Mouse (Mus musculus): Measurements from ENCODE around the gene Dtx1. TPM values are rescaled to one million over a fixed set of nuclear protein-coding genes. Genes with fewer than 3 reads are reported as not detected.

The Dtx1 gene
- polyA plus RNA-seq, 1 experiment from 2014 or later, result 44.8 TPM

- ATAC-seq, result no peak
- Histone ChIP-seq H3K9me3 (ENCODE audit: control insufficient read depth, low read length) (no peaks in the 10 kb centered on the region), H3K4me3 (ENCODE audit: low read length) (no peak overlapping the region), H3K9ac (ENCODE audit: low read depth, low read length) (no peak overlapping the region), H3K27me3 (replicated peaks; ENCODE audit: control insufficient read depth, insufficient read depth, low read length) (peaks cover 25% of the 10 kb centered on the region), H3K4me1 (ENCODE audit: control insufficient read depth, insufficient read depth, low read depth, low read length) (peaks cover 13% of the 10 kb centered on the region), H3K27ac (ENCODE audit: low read depth, low read length) (no peak overlapping the region), H3K4me2 (ENCODE audit: low read length) (no peak overlapping the region), H3K36me3 (ENCODE audit: control insufficient read depth, insufficient read depth, low read length) (no peaks in the 10 kb centered on the region)
- WGBS, result 76% methylated on average over 28 of the region's 28 CpGs
Observed at GRCm38 (mm10) chr5:120652915-120653701, 58.6 kb downstream of the Dtx1 start.

- H3K9me3 ChIP-seq (ENCODE audit: control insufficient read depth, low read length), result no peaks in the 10 kb centered on the region
- no peak overlapping the region for H3K27ac ChIP-seq (ENCODE audit: low read depth, low read length)
- no peaks in the 10 kb centered on the region for H3K36me3 ChIP-seq (ENCODE audit: control insufficient read depth, insufficient read depth, low read length)
- H3K4me1 ChIP-seq (ENCODE audit: control insufficient read depth, insufficient read depth, low read depth, low read length), result peaks cover 13% of the 10 kb centered on the region
- peaks cover 29% of the 10 kb centered on the region for H3K27me3 ChIP-seq (replicated peaks; ENCODE audit: control insufficient read depth, insufficient read depth, low read length)
- H3K4me2 ChIP-seq (ENCODE audit: low read length), result no peak overlapping the region
- ATAC-seq, result no peak
- 81% methylated on average over 5 of the region's 5 CpGs for WGBS
- no peak overlapping the region for H3K4me3 ChIP-seq (ENCODE audit: low read length)
- no peak overlapping the region for H3K9ac ChIP-seq (ENCODE audit: low read depth, low read length)
Observed at GRCm38 (mm10) chr5:120651230-120651629, 60.5 kb downstream of the Dtx1 start.

- 29% methylated on average over 13 of the region's 13 CpGs for WGBS
- Histone ChIP-seq H3K4me3 (ENCODE audit: low read length) (no peak overlapping the region), H3K9me3 (ENCODE audit: control insufficient read depth, low read length) (no peaks in the 10 kb centered on the region), H3K27me3 (replicated peaks; ENCODE audit: control insufficient read depth, insufficient read depth, low read length) (peaks cover 30% of the 10 kb centered on the region), H3K9ac (ENCODE audit: low read depth, low read length) (no peak overlapping the region), H3K4me1 (ENCODE audit: control insufficient read depth, insufficient read depth, low read depth, low read length) (peaks cover 13% of the 10 kb centered on the region), H3K27ac (ENCODE audit: low read depth, low read length) (no peak overlapping the region), H3K4me2 (ENCODE audit: low read length) (no peak overlapping the region), H3K36me3 (ENCODE audit: control insufficient read depth, insufficient read depth, low read length) (no peaks in the 10 kb centered on the region)
- no peak for ATAC-seq
Observed at GRCm38 (mm10) chr5:120649938-120650337, 61.8 kb downstream of the Dtx1 start.

- H3K27ac ChIP-seq (ENCODE audit: low read depth, low read length), result no peak overlapping the region
- 0 out of 2 replicates have a peak overlapping the region, but pooled peaks have one; percentile 5 for H3K9ac ChIP-seq (ENCODE audit: low read depth, low read length)
- WGBS, result 6% methylated on average over 20 of the region's 21 CpGs
- peaks cover 30% of the 10 kb centered on the region for H3K27me3 ChIP-seq (replicated peaks; ENCODE audit: control insufficient read depth, insufficient read depth, low read length)
- peak overlapping the region; percentile 59 for H3K4me2 ChIP-seq (ENCODE audit: low read length)
- H3K4me3 ChIP-seq (ENCODE audit: low read length), result peak overlapping the region; percentile 31
- H3K4me1 ChIP-seq (ENCODE audit: control insufficient read depth, insufficient read depth, low read depth, low read length), result peaks cover 13% of the 10 kb centered on the region
- no peaks in the 10 kb centered on the region for H3K9me3 ChIP-seq (ENCODE audit: control insufficient read depth, low read length)
- H3K36me3 ChIP-seq (ENCODE audit: control insufficient read depth, insufficient read depth, low read length), result no peaks in the 10 kb centered on the region
- peak; percentile 49; the same call in 1 of the 2 replicates for ATAC-seq
Observed at GRCm38 (mm10) chr5:120649374-120649933, 62.3 kb downstream of the Dtx1 start.

- peak; percentile 41; the same call in 1 of the 2 replicates for ATAC-seq
- Histone ChIP-seq H3K9me3 (ENCODE audit: control insufficient read depth, low read length) (no peaks in the 10 kb centered on the region), H3K4me1 (ENCODE audit: control insufficient read depth, insufficient read depth, low read depth, low read length) (peaks cover 13% of the 10 kb centered on the region), H3K36me3 (ENCODE audit: control insufficient read depth, insufficient read depth, low read length) (no peaks in the 10 kb centered on the region), H3K27me3 (replicated peaks; ENCODE audit: control insufficient read depth, insufficient read depth, low read length) (peaks cover 30% of the 10 kb centered on the region), H3K4me2 (ENCODE audit: low read length) (peak within 1 kb of the TSS; percentile 59), H3K4me3 (ENCODE audit: low read length) (peak within 1 kb of the TSS; percentile 31), H3K9ac (ENCODE audit: low read depth, low read length) (peak within 1 kb of the TSS; percentile 46), H3K27ac (ENCODE audit: low read depth, low read length) (no peak within 1 kb of the TSS)
- whole genome bisulfite sequencing, result 2% methylated on average over 43 of the region's 53 CpGs
Observed at GRCm38 (mm10) chr5:120648569-120649373, 63.0 kb downstream of the Dtx1 start, which contains the start of gene Rasal1. Rasal1 (plus strand) TSS chr5:120648812.

GRCm38 (mm10) chr5:120647814-120648491 lies 63.8 kb downstream of the Dtx1 start:
- no peak for ATAC-seq
- no peaks in the 10 kb centered on the region for H3K9me3 ChIP-seq (ENCODE audit: control insufficient read depth, low read length)
- no peaks in the 10 kb centered on the region for H3K36me3 ChIP-seq (ENCODE audit: control insufficient read depth, insufficient read depth, low read length)
- H3K27me3 ChIP-seq (replicated peaks; ENCODE audit: control insufficient read depth, insufficient read depth, low read length), result peaks cover 30% of the 10 kb centered on the region
- H3K4me2 ChIP-seq (ENCODE audit: low read length), result peak overlapping the region; percentile 59
- 40% methylated on average over 12 of the region's 12 CpGs for WGBS
- H3K4me1 ChIP-seq (ENCODE audit: control insufficient read depth, insufficient read depth, low read depth, low read length), result peaks cover 13% of the 10 kb centered on the region
- H3K27ac ChIP-seq (ENCODE audit: low read depth, low read length), result no peak overlapping the region
- H3K4me3 ChIP-seq (ENCODE audit: low read length), result no peak overlapping the region
- H3K9ac ChIP-seq (ENCODE audit: low read depth, low read length), result no peak overlapping the region

- H3K4me2 ChIP-seq (ENCODE audit: low read length), result no peak overlapping the region
- no peaks in the 10 kb centered on the region for H3K9me3 ChIP-seq (ENCODE audit: control insufficient read depth, low read length)
- peaks cover 30% of the 10 kb centered on the region for H3K27me3 ChIP-seq (replicated peaks; ENCODE audit: control insufficient read depth, insufficient read depth, low read length)
- H3K4me3 ChIP-seq (ENCODE audit: low read length), result no peak overlapping the region
- H3K9ac ChIP-seq (ENCODE audit: low read depth, low read length), result no peak overlapping the region
- H3K27ac ChIP-seq (ENCODE audit: low read depth, low read length), result no peak overlapping the region
- no peaks in the 10 kb centered on the region for H3K36me3 ChIP-seq (ENCODE audit: control insufficient read depth, insufficient read depth, low read length)
- 77% methylated on average over 4 of the region's 4 CpGs for WGBS
- peaks cover 13% of the 10 kb centered on the region for H3K4me1 ChIP-seq (ENCODE audit: control insufficient read depth, insufficient read depth, low read depth, low read length)
- no peak for ATAC-seq
Observed at GRCm38 (mm10) chr5:120647361-120647760, 64.4 kb downstream of the Dtx1 start.

GRCm38 (mm10) chr5:120645851-120646250 lies 65.9 kb downstream of the Dtx1 start:
- Histone ChIP-seq H3K27me3 (replicated peaks; ENCODE audit: control insufficient read depth, insufficient read depth, low read length) (peaks cover 27% of the 10 kb centered on the region), H3K4me1 (ENCODE audit: control insufficient read depth, insufficient read depth, low read depth, low read length) (peaks cover 13% of the 10 kb centered on the region), H3K9ac (ENCODE audit: low read depth, low read length) (no peak overlapping the region), H3K36me3 (ENCODE audit: control insufficient read depth, insufficient read depth, low read length) (no peaks in the 10 kb centered on the region), H3K4me3 (ENCODE audit: low read length) (no peak overlapping the region), H3K9me3 (ENCODE audit: control insufficient read depth, low read length) (no peaks in the 10 kb centered on the region), H3K27ac (ENCODE audit: low read depth, low read length) (no peak overlapping the region), H3K4me2 (ENCODE audit: low read length) (no peak overlapping the region)
- no peak for ATAC-seq
- 53% methylated on average over 6 of the region's 6 CpGs for WGBS
